ENCODE assay signal across 10 mouse cellular contexts in genomic region chr10:103027226-103027930, GRCm38 (mm10). TPM values are rescaled to one million over a fixed set of nuclear protein-coding genes. Genes with fewer than 3 reads are reported as not detected.
A peak's percentile ranks its signal among the peaks of the same experiment; 100 is the strongest.
DNase-seq lines count a peak whose midpoint lies in the region; ATAC-seq and TF ChIP-seq lines count a peak whose summit lies in the region.
"Had no signal": no experiment of that assay in that cellular context is flagged by ENCODE, and none has a peak within 500 bp of the region (broad histone marks: within the 10 kb centered on the region; RNA-seq: fewer than 3 reads in every experiment).

No protein-coding gene starts in this region.

- no peak overlapping the region for H3K9ac ChIP-seq in hindbrain, embryonic 11.5 days (ENCODE audit: low read depth, low read length)
- no peak overlapping the region for H3K9ac ChIP-seq in hindbrain, embryonic 12.5 days
- no peak overlapping the region for H3K9ac ChIP-seq in midbrain, embryonic 11.5 days (ENCODE audit: low read length)
- H3K9ac ChIP-seq in midbrain, postnatal 0 days (replicated peaks; ENCODE audit: low read length, poor library complexity, severe bottlenecking): no peak overlapping the region
- no peak overlapping the region for H3K9ac ChIP-seq in forebrain, embryonic 14.5 days (ENCODE audit: low read length)

- H3K4me1 ChIP-seq in hindbrain, embryonic 11.5 days (replicated peaks; ENCODE audit: control insufficient read depth, insufficient read depth, low read length): peaks cover 3% of the 10 kb centered on the region
- peaks cover 16% of the 10 kb centered on the region for H3K4me1 ChIP-seq in hindbrain, embryonic 12.5 days
- peaks cover 2% of the 10 kb centered on the region; the same call in 1 of the 2 replicates for H3K4me1 ChIP-seq in midbrain, embryonic 11.5 days (ENCODE audit: control insufficient read depth, insufficient read depth, low read length)
- H3K4me1 ChIP-seq in midbrain, postnatal 0 days (ENCODE audit: insufficient read depth, low read length): no peaks in the 10 kb centered on the region
- peaks cover 3% of the 10 kb centered on the region for H3K4me1 ChIP-seq in forebrain, embryonic 14.5 days (ENCODE audit: control insufficient read depth, insufficient read depth, low read length)

- no peaks in the 10 kb centered on the region for H3K36me3 ChIP-seq in hindbrain, embryonic 11.5 days (ENCODE audit: control insufficient read depth, insufficient read depth, low read length)
- no peaks in the 10 kb centered on the region for H3K36me3 ChIP-seq in hindbrain, embryonic 12.5 days
- no peaks in the 10 kb centered on the region for H3K36me3 ChIP-seq in midbrain, embryonic 11.5 days (ENCODE audit: control insufficient read depth, insufficient read depth, low read length)
- no peaks in the 10 kb centered on the region for H3K36me3 ChIP-seq in midbrain, postnatal 0 days (ENCODE audit: insufficient read depth, low read length)
- H3K36me3 ChIP-seq in forebrain, embryonic 14.5 days (ENCODE audit: control insufficient read depth, insufficient read depth, low read length): no peaks in the 10 kb centered on the region

- no peak for TF ChIP-seq CTCF in midbrain, postnatal 0 days (IDR thresholded peaks at IDR 0.05)

- H3K4me2 ChIP-seq in hindbrain, embryonic 11.5 days (replicated peaks; ENCODE audit: low read depth, low read length): no peak overlapping the region; the same call in 1 of the 2 replicates
- no peak overlapping the region; the same call in 1 of the 2 replicates for H3K4me2 ChIP-seq in hindbrain, embryonic 12.5 days (replicated peaks)
- H3K4me2 ChIP-seq in midbrain, embryonic 11.5 days: no peak overlapping the region
- H3K4me2 ChIP-seq in midbrain, postnatal 0 days (ENCODE audit: low read depth, low read length, poor library complexity, severe bottlenecking): no peak overlapping the region
- 0 out of 2 replicates have a peak overlapping the region, but pooled peaks have one; percentile 44 for H3K4me2 ChIP-seq in forebrain, embryonic 14.5 days (ENCODE audit: low read length)

- no peak overlapping the region for H3K27ac ChIP-seq in hindbrain, embryonic 11.5 days (ENCODE audit: low read depth, low read length)
- H3K27ac ChIP-seq in hindbrain, embryonic 12.5 days: no peak overlapping the region
- no peak overlapping the region for H3K27ac ChIP-seq in midbrain, embryonic 11.5 days (ENCODE audit: low read depth, low read length)
- no peak overlapping the region for H3K27ac ChIP-seq in midbrain, postnatal 0 days (ENCODE audit: low read depth, low read length)
- no peak overlapping the region for H3K27ac ChIP-seq in forebrain, embryonic 14.5 days (ENCODE audit: low read depth, low read length)
- H3K27ac ChIP-seq: macrophage had no signal

- DNase-seq in hindbrain, embryonic 11.5 days (ENCODE audit: low spot score): peak; percentile 67
- DNase-seq in midbrain, embryonic 11.5 days (ENCODE audit: low spot score, missing footprints): peak; percentile 96
- DNase-seq in midbrain, postnatal 0 days (ENCODE audit: low spot score): no peak
- peak; percentile 42 for DNase-seq in forebrain, embryonic 14.5 days (ENCODE audit: low spot score)
- peak; percentile 64 for DNase-seq in retina, embryonic 14.5 days (ENCODE audit: low spot score)
- DNase-seq in spleen, adult 12 weeks (ENCODE audit: low spot score): no peak
- DNase-seq: adrenal gland, postnatal 25 days had no signal

- no peak overlapping the region; the same call in 1 of the 2 replicates for H3K4me3 ChIP-seq in hindbrain, embryonic 11.5 days (ENCODE audit: low read depth, low read length)
- H3K4me3 ChIP-seq in hindbrain, embryonic 12.5 days: no peak overlapping the region; the same call in 1 of the 2 replicates
- H3K4me3 ChIP-seq in midbrain, embryonic 11.5 days (ENCODE audit: low read depth, low read length): no peak overlapping the region; the same call in 1 of the 2 replicates
- no peak overlapping the region for H3K4me3 ChIP-seq in midbrain, postnatal 0 days (ENCODE audit: low read depth, low read length)
- no peak overlapping the region for H3K4me3 ChIP-seq in forebrain, embryonic 14.5 days (ENCODE audit: low read depth, low read length)

- H3K9me3 ChIP-seq in hindbrain, embryonic 11.5 days (ENCODE audit: control insufficient read depth, low read length): no peaks in the 10 kb centered on the region
- H3K9me3 ChIP-seq in hindbrain, embryonic 12.5 days (replicated peaks): no peaks in the 10 kb centered on the region
- no peaks in the 10 kb centered on the region for H3K9me3 ChIP-seq in midbrain, embryonic 11.5 days (ENCODE audit: control insufficient read depth, low read length)
- no peaks in the 10 kb centered on the region for H3K9me3 ChIP-seq in midbrain, postnatal 0 days (ENCODE audit: low read length)
- no peaks in the 10 kb centered on the region for H3K9me3 ChIP-seq in forebrain, embryonic 14.5 days (replicated peaks; ENCODE audit: control insufficient read depth, low read length)

- no peak for ATAC-seq in hindbrain, embryonic 11.5 days (ENCODE audit: low FRiP score)
- no peak for ATAC-seq in hindbrain, embryonic 12.5 days (ENCODE audit: low FRiP score)
- no peak for ATAC-seq in midbrain, embryonic 11.5 days (ENCODE audit: low FRiP score)
- no peak for ATAC-seq in midbrain, postnatal 0 days (ENCODE audit: low FRiP score)
- ATAC-seq in forebrain, embryonic 14.5 days: no peak

- WGBS in hindbrain, embryonic 11.5 days: 1% methylated on average over 20 of the region's 20 CpGs
- under 1% methylated on average over 20 of the region's 20 CpGs for WGBS in hindbrain, embryonic 12.5 days
- WGBS in midbrain, embryonic 11.5 days: under 1% methylated on average over 20 of the region's 20 CpGs
- 2% methylated on average over 20 of the region's 20 CpGs for WGBS in midbrain, postnatal 0 days
- WGBS in forebrain, embryonic 14.5 days: under 1% methylated on average over 20 of the region's 20 CpGs

- peaks cover 55% of the 10 kb centered on the region for H3K27me3 ChIP-seq in hindbrain, embryonic 11.5 days (ENCODE audit: control insufficient read depth, insufficient read depth, low read length)
- peaks cover 60% of the 10 kb centered on the region for H3K27me3 ChIP-seq in hindbrain, embryonic 12.5 days
- peaks cover 59% of the 10 kb centered on the region for H3K27me3 ChIP-seq in midbrain, embryonic 11.5 days (ENCODE audit: control insufficient read depth, insufficient read depth, low read length)
- H3K27me3 ChIP-seq in midbrain, postnatal 0 days (ENCODE audit: insufficient read depth, low read length): peaks cover 40% of the 10 kb centered on the region
- peaks cover 53% of the 10 kb centered on the region for H3K27me3 ChIP-seq in forebrain, embryonic 14.5 days (replicated peaks; ENCODE audit: control insufficient read depth, insufficient read depth, low read length)

RNA-seq across cellular contexts. Expression of gene Alx1, which starts 2.6 kb away (rescaled TPM):
- polyA plus RNA-seq in hindbrain, embryonic 11.5 days (2014; fragmentation: Nextera tagmentation; extraction: Ambion mirVana): 2.1 and 7.0 TPM in 2 replicates
- 1.5 and 3.3 TPM in 2 replicates for polyA plus RNA-seq in hindbrain, embryonic 12.5 days (2016; fragmentation: Nextera tagmentation; extraction: Ambion mirVana)
- polyA plus RNA-seq in midbrain, embryonic 11.5 days (2014; fragmentation: Nextera tagmentation; extraction: Ambion mirVana): 7.7 and 9.7 TPM in 2 replicates
- not detected in 2 replicates for total RNA-seq in midbrain, postnatal 0 days (2014; rRNA removed)
- 0.38 and 0.60 TPM in 2 replicates for polyA plus RNA-seq in midbrain, postnatal 0 days (2015; fragmentation: Nextera tagmentation; extraction: Ambion mirVana)
- 0.99 and 1.5 TPM in 2 replicates for polyA plus RNA-seq in forebrain, embryonic 14.5 days (2014; fragmentation: Nextera tagmentation; extraction: Ambion mirVana)
- total RNA-seq: adrenal gland, postnatal 25 days; gastrocnemius, postnatal 4 days had no signal
- polyA plus RNA-seq: macrophage had no signal

Comparison
In these comparisons a context has a peak if more than half of its experiments do, and no peak if none do; other contexts are left out.
1. DNase-seq: peak in hindbrain, embryonic 11.5 days (single experiment), midbrain, embryonic 11.5 days (single experiment), forebrain, embryonic 14.5 days (single experiment) and retina, embryonic 14.5 days (single experiment); none in midbrain, postnatal 0 days (single experiment) and spleen, adult 12 weeks (single experiment).